Mouse (Mus musculus): ENCODE measurements around the gene Pank4. TPM values are rescaled to one million over a fixed set of nuclear protein-coding genes. Genes with fewer than 3 reads are reported as not detected.

The Pank4 gene
- polyA plus RNA-seq, 2 experiments = 19.5 to 32.5 TPM

DNA sequence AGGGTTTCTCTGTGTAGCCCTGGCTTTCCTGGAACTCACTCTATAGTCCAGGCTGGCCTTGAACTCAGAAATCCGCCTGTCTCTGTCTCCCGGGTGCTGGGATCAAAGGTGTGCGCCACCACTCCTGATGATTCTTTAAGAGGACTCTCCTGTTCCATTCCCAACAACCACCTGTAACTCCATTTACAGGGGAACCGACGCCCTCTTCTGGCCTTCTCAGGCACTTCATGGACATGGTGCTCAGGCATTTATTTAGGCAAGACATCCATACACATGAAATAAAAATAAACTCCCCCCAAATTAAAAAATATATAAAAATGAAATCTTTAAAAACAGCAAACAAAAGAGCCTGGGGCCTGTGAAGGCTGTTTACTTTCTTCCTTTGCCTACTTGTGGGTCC lies 3.2 kb downstream of the Pank4 start:
- TF ChIP-seq EP300 (IDR thresholded peaks at IDR 0.05; ENCODE audit: low read depth) (no peak), CTCF (IDR thresholded peaks at IDR 0.05; ENCODE audit: low read depth) (peak; percentile 61)
- Histone ChIP-seq H3K4me2 (ENCODE audit: low read depth) (no peak overlapping the region), H3K4me1 (replicated peaks; ENCODE audit: control insufficient read depth in 2 of 2, insufficient read depth in 2 of 2, low read length in 1 of 2) (peaks cover 11 to 18% of the 10 kb centered on the region in 2 experiments), H3K4me3 (ENCODE audit: insufficient read depth in 1 of 2, low read depth in 2 of 2, low read length in 2 of 2) (no peak overlapping the region), H3K27ac (no peak overlapping the region), H3K27me3 (ENCODE audit: control insufficient read depth, insufficient read depth, low read length) (peaks cover 13% of the 10 kb centered on the region), H3K36me3 (replicated peaks; ENCODE audit: control insufficient read depth, insufficient read depth, low read depth) (peaks cover 56% of the 10 kb centered on the region), H3K9ac (replicated peaks) (no peak overlapping the region), H3K9me3 (ENCODE audit: control insufficient read depth, low read length) (no peaks in the 10 kb centered on the region)
- ATAC-seq (ENCODE audit: insufficient read depth) = no peak
- 63% methylated on average over 5 of the region's 5 CpGs for WGBS (ENCODE audit: insufficient replicate concordance)
- DNase-seq (ENCODE audit: low read depth in 3 of 3, low spot score in 3 of 3) = peak in 1 of 3 experiments; percentile 40

DNA sequence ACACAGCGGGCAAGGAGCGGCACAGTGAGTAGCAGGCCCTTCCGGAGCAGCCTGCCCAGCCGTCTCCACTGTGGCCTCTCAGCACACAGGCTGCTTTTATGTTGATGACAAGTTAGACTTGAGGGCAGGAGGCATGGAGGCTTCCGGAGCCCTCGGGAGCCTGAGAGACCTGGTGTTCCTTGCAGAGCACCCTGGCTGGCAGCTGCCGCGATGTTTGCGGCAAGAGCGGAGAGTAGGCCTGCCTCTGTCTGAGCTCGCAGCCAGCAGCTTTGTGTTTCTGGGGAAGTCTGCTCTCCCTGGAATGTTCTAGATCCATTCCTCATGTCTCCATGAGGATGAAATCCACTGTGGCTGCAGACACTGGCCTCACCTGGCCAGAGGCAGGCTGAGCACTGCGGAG lies 8.6 kb downstream of the Pank4 start:
- H3K9me3 ChIP-seq (ENCODE audit: control insufficient read depth, low read length) = no peaks in the 10 kb centered on the region
- peaks cover 92% of the 10 kb centered on the region for H3K36me3 ChIP-seq (replicated peaks; ENCODE audit: control insufficient read depth, insufficient read depth, low read depth)
- 94% methylated on average over 12 of the region's 12 CpGs for WGBS (ENCODE audit: insufficient replicate concordance)
- H3K4me2 ChIP-seq (ENCODE audit: low read depth) = no peak overlapping the region
- DNase-seq (ENCODE audit: low read depth in 3 of 3, low spot score in 3 of 3) (no peak), ATAC-seq (ENCODE audit: insufficient read depth) (no peak)
- H3K27ac ChIP-seq = no peak overlapping the region
- no peak overlapping the region for H3K4me3 ChIP-seq (ENCODE audit: insufficient read depth in 1 of 2, low read depth in 2 of 2, low read length in 2 of 2)
- H3K9ac ChIP-seq (replicated peaks) = no peak overlapping the region
- H3K27me3 ChIP-seq (ENCODE audit: control insufficient read depth, insufficient read depth, low read length) = no peaks in the 10 kb centered on the region
- no peaks in the 10 kb centered on the region for H3K4me1 ChIP-seq (replicated peaks; ENCODE audit: control insufficient read depth in 2 of 2, insufficient read depth in 2 of 2, low read length in 1 of 2)
- TF ChIP-seq EP300 (IDR thresholded peaks at IDR 0.05; ENCODE audit: low read depth) (no peak), CTCF (IDR thresholded peaks at IDR 0.05; ENCODE audit: low read depth) (no peak)

DNA sequence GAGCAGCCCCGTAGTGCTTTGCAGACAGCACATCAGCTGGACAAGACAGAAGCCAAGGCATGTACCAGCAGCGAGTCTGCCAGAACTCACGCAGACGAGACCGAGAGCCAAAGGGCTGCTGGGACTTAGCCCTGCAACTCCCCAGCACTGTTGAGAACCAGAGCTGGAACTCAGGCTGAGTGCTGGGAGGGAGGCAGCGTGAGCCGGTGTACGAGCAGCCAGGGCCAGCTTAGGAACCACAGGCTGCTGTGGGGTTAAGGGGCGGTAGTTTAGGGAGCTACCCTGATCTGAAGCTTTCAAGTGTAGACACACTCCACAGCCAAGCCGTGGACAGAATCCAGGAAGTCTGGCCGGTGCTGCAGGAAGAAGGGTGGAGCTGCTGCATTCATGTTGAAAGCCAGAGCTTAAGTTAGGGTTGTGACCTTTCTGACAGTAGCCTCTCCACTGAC lies 10.3 kb downstream of the Pank4 start:
- DNase-seq (ENCODE audit: low read depth in 3 of 3, low spot score in 3 of 3) = no peak
- no peak for TF ChIP-seq EP300 (IDR thresholded peaks at IDR 0.05; ENCODE audit: low read depth)
- TF ChIP-seq CTCF (IDR thresholded peaks at IDR 0.05; ENCODE audit: low read depth) = no peak
- Histone ChIP-seq H3K9ac (replicated peaks) (no peak overlapping the region), H3K4me2 (ENCODE audit: low read depth) (no peak overlapping the region), H3K4me3 (ENCODE audit: insufficient read depth in 1 of 2, low read depth in 2 of 2, low read length in 2 of 2) (no peak overlapping the region), H3K4me1 (replicated peaks; ENCODE audit: control insufficient read depth in 2 of 2, insufficient read depth in 2 of 2, low read length in 1 of 2) (no peaks in the 10 kb centered on the region), H3K36me3 (replicated peaks; ENCODE audit: control insufficient read depth, insufficient read depth, low read depth) (peaks cover 96% of the 10 kb centered on the region), H3K9me3 (ENCODE audit: control insufficient read depth, low read length) (no peaks in the 10 kb centered on the region), H3K27me3 (ENCODE audit: control insufficient read depth, insufficient read depth, low read length) (no peaks in the 10 kb centered on the region), H3K27ac (no peak overlapping the region)
- ATAC-seq (ENCODE audit: insufficient read depth) = no peak
- WGBS (ENCODE audit: insufficient replicate concordance) = 86% methylated on average over 11 of the region's 11 CpGs

DNA sequence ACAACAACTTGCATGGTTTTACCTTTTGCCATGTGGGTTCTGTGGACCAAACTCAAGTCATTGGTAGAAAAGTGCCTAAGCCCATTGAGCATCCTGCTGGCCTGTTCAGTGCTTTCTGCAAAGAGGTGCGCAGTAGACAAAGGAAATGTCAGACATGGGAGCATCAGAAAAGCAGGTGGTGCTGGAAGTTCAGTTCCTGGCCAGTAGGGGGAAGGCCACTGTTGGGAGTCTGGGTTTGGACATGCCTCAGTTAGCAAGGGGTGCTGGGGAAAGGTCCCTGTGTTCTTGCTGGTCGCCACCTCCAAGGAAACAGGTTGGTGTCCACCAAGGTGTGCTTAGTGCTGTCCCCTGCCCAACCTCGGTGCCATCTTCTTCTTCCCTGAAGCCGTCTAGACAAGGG lies 16.2 kb downstream of the Pank4 start:
- no peak for ATAC-seq (ENCODE audit: insufficient read depth)
- no peak overlapping the region for H3K4me2 ChIP-seq (ENCODE audit: low read depth)
- WGBS (ENCODE audit: insufficient replicate concordance) = 91% methylated on average over 4 of the region's 4 CpGs
- no peak overlapping the region for H3K27ac ChIP-seq
- TF ChIP-seq CTCF (IDR thresholded peaks at IDR 0.05; ENCODE audit: low read depth) = peak; percentile 72
- TF ChIP-seq EP300 (IDR thresholded peaks at IDR 0.05; ENCODE audit: low read depth) = no peak
- H3K27me3 ChIP-seq (ENCODE audit: control insufficient read depth, insufficient read depth, low read length) = no peaks in the 10 kb centered on the region
- H3K9ac ChIP-seq (replicated peaks) = no peak overlapping the region
- no peak overlapping the region for H3K4me3 ChIP-seq (ENCODE audit: insufficient read depth in 1 of 2, low read depth in 2 of 2, low read length in 2 of 2)
- H3K9me3 ChIP-seq (ENCODE audit: control insufficient read depth, low read length) = no peaks in the 10 kb centered on the region
- DNase-seq (ENCODE audit: low read depth in 3 of 3, low spot score in 3 of 3) = no peak
- H3K36me3 ChIP-seq (replicated peaks; ENCODE audit: control insufficient read depth, insufficient read depth, low read depth) = peaks cover 58% of the 10 kb centered on the region
- H3K4me1 ChIP-seq (replicated peaks; ENCODE audit: control insufficient read depth in 2 of 2, insufficient read depth in 2 of 2, low read length in 1 of 2) = no peaks in the 10 kb centered on the region; a peak in 1 of 4 replicates

DNA sequence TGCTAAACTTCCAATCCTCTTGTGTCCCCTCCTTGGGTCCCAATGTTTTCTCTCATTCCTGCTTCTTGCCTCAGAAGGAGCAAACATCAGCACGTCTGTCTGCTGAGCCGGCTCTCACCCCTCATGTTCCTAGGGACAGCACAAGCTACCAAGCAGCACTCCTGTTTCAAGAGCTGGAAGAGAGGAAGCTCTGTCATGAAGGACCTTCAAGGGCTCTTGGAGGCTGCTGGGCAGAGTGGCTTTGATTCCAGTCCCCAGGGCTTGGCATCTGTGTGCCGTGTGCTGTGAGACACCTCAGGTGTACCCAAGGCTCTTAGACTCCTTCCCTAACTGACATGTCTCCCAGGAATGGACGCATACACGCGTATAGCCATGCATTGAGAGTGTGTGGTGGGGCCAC lies 17.2 kb downstream of the Pank4 start:
- Histone ChIP-seq H3K4me2 (ENCODE audit: low read depth) (no peak overlapping the region), H3K9me3 (ENCODE audit: control insufficient read depth, low read length) (no peaks in the 10 kb centered on the region), H3K36me3 (replicated peaks; ENCODE audit: control insufficient read depth, insufficient read depth, low read depth) (peaks cover 49% of the 10 kb centered on the region), H3K27ac (no peak overlapping the region), H3K9ac (replicated peaks) (no peak overlapping the region), H3K4me3 (ENCODE audit: insufficient read depth in 1 of 2, low read depth in 2 of 2, low read length in 2 of 2) (no peak overlapping the region), H3K27me3 (ENCODE audit: control insufficient read depth, insufficient read depth, low read length) (no peaks in the 10 kb centered on the region), H3K4me1 (replicated peaks; ENCODE audit: control insufficient read depth in 2 of 2, insufficient read depth in 2 of 2, low read length in 1 of 2) (no peaks in the 10 kb centered on the region; a peak in 1 of 4 replicates)
- TF ChIP-seq CTCF (IDR thresholded peaks at IDR 0.05; ENCODE audit: low read depth) (no peak), EP300 (IDR thresholded peaks at IDR 0.05; ENCODE audit: low read depth) (0 out of 2 replicates have a peak, but pooled peaks have one; percentile 3)
- ATAC-seq (ENCODE audit: insufficient read depth) (peak; percentile 17; the same call in 1 of the 2 replicates), DNase-seq (ENCODE audit: low read depth in 3 of 3, low spot score in 3 of 3) (no peak)
- WGBS (ENCODE audit: insufficient replicate concordance) = 85% methylated on average over 6 of the region's 6 CpGs
